Mouse (Mus musculus) frontal cortex, postnatal 25 days (tissue): ENCODE measurements at regions not wholly inside any gene's neighbourhood (a gene's known extent, or its start where the extent isn't known, plus 50 kb on each side); places are given as distances from the start of the nearest gene placed in this dataset.

Source experiments
- DNase-seq, 2 experiments: peaks; one replicate each; pipeline ENCODE4 v3.0.0; 2022; ENCODE audit warnings: low spot score in 2 of 2

GRCm38 (mm10) chr8:87202639-87203160, 269.7 kb downstream of the Cbln1 start:
- no peak for DNase-seq

- DNase-seq, result no peak
Observed at GRCm38 (mm10) chr8:87199461-87200131, 272.8 kb downstream of the Cbln1 start.

DNA sequence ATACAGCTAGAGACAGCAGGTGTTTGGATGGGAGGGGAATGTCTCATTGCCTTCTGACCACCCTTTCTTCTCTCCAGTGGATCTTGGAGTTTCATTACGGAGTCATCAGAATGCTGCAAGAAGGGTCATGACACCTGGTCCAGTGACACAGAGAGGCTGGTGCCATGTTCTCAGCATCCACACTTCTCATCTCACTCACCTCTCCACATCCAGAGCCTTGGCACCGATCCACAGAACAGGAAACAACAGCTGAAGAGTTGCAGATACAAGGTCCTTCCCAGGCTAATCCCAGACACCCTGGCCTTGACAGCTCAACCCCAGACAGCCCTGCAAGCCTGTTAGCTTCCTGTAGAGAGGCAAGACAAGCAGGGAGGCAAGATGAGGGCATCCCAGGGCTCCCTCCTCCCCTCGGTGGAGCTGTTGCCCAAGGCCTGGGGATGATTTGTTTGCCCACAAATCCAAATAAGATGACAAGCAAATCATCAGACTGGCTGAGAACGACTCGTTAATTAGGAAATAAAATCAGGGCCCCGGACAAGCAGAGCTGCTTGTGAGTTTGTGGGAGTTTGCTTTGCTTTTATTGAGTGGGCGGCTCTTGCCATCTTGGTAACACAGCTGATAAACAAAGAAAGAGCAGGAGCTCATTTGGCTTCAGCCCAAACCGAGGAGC, 274.4 kb downstream of the Cbln1 start:
- no peak for DNase-seq

GRCm38 (mm10) chr8:87197000-87197399, 275.4 kb downstream of the Cbln1 start:
- DNase-seq, result no peak

DNA sequence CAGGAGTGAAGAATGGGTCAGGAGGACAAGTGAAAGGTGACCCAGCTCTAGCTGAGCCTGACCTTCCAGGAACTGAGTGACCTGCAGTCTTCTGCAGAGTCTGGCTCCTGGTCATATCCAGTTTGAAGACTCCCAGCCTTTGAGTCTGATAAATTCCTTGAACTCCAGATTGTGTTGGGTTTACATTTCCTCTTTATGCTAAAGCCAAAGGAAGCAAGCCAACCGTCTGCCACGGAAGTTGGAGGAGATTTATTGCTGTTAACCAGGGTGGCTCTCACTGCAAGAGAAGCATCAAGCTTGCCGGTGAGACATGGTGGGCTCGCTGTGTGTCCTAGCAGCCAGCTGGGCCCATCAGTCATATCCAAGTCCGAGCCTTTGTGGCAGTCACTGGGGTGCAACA, 276.4 kb downstream of the Cbln1 start:
- DNase-seq, result no peak

DNA sequence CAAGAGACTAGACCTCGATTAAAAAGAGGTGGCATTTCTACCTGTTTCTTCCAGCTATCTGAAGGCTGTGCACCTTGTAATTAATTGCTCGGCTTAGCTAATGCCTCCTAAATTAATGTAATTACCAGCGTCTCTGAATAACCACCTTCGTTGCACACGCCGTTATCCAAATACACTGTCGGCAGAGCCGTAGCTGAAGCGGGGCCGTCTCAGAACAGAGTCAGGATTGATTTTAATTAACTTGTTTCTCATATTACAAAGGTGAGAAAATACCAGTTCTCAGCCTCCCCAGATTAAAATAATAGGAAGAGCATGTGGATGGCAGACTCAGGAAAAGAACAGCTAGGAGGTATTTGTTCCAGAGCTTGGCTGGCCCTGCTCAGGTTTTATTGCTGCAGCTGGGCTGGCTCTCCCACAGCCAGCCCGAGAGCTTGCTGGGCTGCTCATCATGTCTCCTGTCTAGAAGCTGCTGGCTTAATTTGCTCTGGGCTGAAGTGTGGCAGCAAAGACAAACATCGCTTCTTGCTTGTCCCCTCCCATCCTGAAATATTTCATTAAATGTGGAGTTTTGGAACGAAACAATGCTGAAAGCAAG, 282.5 kb downstream of the Cbln1 start:
- no peak for DNase-seq

- no peak for DNase-seq
Observed at GRCm38 (mm10) chr8:87182888-87183287, 289.5 kb downstream of the Cbln1 start.

DNA sequence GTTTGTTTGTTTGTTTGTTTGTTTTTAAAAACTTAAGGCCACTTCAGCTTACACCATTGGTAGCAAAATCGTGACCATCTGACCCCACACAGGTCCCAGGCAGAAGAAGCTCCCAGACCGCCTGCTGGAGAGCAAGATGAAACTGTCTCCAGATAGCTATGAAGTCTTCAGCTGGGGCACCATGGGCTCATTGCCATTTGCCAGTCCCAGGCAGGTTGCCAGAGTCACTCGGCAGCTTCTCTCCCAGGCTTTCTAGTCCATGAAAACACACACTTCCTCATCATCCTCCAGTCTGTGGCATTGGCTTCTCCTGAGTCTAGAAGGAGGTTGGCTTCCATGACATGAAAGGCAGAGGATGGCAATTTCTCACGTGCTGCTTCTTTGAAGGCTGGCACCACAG, 293.5 kb upstream of the N4bp1 start:
- no peak for DNase-seq

DNA sequence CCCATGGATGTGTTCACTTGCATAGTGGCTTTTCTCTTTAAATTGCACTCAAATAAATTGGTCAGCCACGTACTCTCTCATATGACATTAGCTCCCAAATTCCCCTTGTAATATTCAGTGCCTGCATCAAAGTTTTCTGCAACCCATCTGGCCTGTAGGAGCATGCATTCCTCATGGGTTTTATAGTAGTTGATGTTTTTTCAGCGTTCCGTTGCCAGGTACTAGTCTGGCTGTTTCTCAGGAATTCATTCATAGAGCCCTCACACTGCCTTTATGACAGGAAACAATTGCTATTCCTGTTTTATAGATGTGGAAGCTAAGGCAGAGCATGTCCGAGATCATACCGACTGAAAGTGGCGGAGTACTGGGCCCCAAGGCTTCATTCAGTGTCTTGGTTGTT, 292.6 kb upstream of the N4bp1 start:
- DNase-seq, result no peak

DNA sequence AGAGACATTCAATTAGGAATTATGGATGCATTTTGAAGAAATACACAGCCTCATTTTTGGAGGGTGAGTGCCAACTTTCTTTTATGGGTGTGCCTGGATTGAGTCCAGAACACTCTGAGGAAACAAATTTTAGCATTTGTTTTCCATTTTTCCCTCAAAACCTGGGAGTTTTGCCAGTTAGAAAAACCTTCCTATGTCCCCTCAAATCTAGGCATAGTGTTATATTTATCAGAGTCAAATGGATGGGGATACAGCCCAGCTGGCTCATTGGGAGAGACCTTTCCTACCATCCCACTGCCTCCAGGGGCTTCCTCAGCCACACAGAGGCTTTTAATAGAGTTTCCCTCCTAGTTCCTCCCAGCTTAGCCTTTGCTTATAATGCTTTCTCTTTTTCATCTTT, 290.0 kb upstream of the N4bp1 start:
- no peak for DNase-seq

GRCm38 (mm10) chr8:87173720-87174119, 288.7 kb upstream of the N4bp1 start:
- no peak for DNase-seq

- DNase-seq, result no peak
Observed at GRCm38 (mm10) chr8:87166771-87167170, 281.7 kb upstream of the N4bp1 start.

GRCm38 (mm10) chr8:87160416-87160815, 275.4 kb upstream of the N4bp1 start:
- no peak for DNase-seq

DNA sequence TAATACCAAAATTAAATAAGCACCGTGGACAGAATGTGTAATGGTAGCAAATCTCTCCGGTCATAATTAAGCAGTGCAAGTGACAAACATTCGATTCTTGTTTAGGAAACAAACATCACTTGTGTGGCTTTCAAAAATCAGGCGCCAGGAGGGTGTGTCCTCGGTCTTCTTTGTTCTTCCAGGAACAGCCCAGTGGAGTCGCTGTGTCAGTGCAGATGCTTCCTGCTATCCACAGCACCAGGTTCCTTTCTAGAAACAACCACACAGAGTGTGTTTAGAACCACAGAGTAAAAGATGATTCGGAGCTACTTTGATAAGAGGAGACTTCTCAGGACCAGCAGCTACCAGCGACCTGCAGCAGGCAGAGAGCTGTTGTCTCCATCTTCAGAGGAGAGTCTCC, 273.3 kb upstream of the N4bp1 start:
- DNase-seq, result no peak

- no peak for DNase-seq
Observed at GRCm38 (mm10) chr8:87155819-87156425, 270.9 kb upstream of the N4bp1 start.

DNA sequence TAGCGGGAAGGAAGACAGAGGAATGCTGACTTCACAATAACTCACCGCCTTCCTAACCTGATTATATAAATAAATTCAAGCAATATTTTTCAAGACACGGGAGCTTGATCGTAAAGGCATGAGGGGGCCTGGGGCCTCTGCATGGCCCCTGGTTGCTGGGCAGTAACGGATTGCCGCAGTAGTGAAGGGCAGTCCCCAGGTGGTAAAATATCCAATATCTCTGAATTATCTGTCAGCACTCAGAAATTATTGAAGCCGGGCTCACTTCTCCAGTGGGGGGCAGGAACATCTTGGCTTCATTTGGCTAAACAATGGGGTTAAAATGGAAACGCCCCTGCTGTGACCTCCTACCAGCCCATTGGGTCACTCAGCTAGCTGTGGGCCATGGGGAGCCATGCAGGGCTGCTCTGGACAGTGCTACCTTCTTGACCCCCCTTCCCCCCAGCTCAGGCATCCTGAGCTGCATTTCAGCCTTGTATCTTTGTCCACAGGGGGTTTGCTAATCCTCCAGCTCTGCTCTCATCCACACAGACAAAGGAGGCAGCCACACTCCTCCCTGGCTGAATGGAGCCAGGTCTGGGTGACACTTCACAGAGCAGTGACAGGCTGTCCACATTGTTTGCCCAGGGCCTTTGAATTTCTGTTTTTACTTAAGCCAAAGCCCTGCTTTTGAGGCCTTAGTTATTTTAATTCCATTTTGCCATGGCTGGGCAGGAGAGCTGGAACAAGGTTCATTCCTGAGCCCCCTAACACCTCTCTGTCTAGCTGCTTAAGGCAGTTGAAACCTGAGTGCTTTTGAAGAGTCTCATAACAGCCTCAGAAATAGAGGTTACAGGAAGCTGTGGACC, 267.2 kb upstream of the N4bp1 start:
- DNase-seq, result no peak

GRCm38 (mm10) chr8:87148853-87149252, 263.8 kb upstream of the N4bp1 start:
- DNase-seq, result no peak

DNA sequence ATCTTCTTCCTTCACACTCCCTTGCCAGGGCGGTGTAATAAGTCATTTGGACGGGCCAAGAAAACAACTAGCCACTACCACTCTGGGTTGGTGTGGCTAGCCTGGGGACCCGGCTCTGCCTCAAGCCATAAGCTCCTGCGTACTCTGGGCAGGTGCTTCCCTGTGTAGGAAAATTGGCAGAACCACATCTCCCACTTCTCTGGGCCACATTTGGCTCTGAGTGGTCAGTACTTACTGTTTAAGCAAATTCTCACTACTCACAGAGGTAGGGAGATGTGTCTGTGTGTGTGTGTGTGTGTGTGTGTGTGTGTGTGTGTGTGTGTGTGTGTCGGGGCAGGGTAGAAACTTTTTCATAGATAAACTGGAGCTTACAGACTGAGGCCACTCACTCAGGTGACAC, 262.6 kb upstream of the N4bp1 start:
- DNase-seq, result no peak

DNA sequence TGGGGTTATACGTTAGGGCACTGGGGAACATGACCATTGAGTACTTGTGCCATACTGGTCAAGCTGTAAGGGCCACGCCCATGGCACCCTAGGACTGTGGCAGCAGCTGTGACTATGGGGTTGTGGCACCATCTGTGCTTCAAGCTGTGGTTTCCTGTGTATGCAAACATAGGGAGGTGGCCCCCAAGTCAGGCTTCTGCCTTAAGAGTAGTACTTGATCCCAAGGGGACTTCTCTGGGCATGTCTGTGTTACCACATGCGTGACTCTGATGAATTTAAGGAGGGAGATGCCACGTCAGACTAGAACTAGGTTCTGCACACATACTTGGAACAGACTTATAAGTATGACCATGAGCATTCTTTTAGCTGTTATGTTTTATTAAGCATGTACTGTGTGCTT, 252.4 kb upstream of the N4bp1 start:
- no peak for DNase-seq

GRCm38 (mm10) chr8:87131716-87132115, 246.7 kb upstream of the N4bp1 start:
- DNase-seq, result no peak

DNA sequence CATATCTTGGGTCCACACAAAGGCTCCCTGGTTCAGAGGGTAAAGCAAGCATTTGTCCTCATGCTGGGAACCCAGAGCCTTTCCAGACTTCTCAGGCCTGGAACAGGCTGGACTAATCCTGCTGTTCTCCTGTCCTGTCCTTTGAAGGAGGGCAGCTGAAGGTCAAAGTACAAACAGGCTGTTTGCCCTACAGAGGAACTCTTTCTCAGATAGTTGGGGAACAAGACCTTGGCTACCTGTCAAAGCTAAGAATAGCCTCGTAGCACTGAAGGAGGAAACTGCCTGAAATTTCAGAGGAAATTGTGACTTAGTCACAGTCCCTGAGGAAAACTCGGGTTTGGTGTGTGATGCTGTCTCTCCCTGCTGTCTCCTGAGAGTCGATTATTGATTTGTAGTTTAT, 245.6 kb upstream of the N4bp1 start:
- DNase-seq, result no peak

DNA sequence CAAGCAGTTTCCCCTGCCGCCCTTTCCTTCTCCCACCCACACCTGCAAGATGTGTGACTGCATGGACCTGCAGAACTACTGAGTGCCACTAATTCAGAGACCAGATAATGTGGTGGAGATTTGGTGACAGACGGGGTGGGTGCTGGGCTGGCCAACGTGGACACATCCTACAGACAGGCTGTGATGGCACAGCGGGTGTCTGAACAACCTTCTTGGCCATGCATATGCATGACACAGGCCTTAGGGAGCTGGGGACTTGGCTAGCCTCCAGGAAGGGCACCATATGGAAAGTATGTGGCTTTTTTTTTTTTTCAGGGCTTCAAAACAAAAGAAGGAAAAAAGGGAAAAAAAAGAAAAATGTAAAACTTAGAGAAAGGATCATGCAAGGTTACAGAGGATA, 243.5 kb upstream of the N4bp1 start:
- DNase-seq, result no peak
